Mouse (Mus musculus) ES-CJ7 (cell line): ENCODE results near the gene Rsph3a.

Source experiments
- DNase-seq: peaks from one replicate; pipeline ENCODE4 v3.0.0; 2011; ENCODE audit warnings: low read depth, low spot score

Gene Rsph3a

GRCm38 (mm10) chr17:7945117-7946052 is at the start of gene Rsph3a:
Gene Rsph3a (plus strand): TSS chr17:7945614.
- DNase-seq = peak; percentile 69

- DNase-seq = no peak
These were observed 49.3 kb upstream of the Rsph3a start for GRCm38 (mm10) chr17:7896047-7896635.

GRCm38 (mm10) chr17:7897120-7897519 is 48.3 kb upstream of the Rsph3a start:
- no peak for DNase-seq

- no peak for DNase-seq
These were observed 47.7 kb upstream of the Rsph3a start for GRCm38 (mm10) chr17:7897756-7898155.

GRCm38 (mm10) chr17:7899233-7899632 is 46.2 kb upstream of the Rsph3a start:
- DNase-seq = no peak

- no peak for DNase-seq
These were observed 45.5 kb upstream of the Rsph3a start for GRCm38 (mm10) chr17:7899961-7900360.

- DNase-seq = no peak
These were observed 43.9 kb upstream of the Rsph3a start for GRCm38 (mm10) chr17:7901536-7901935.

GRCm38 (mm10) chr17:7902362-7902761 is 43.1 kb upstream of the Rsph3a start:
- DNase-seq = no peak

- DNase-seq = peak; percentile 29
These were observed 40.4 kb upstream of the Rsph3a start for GRCm38 (mm10) chr17:7904992-7905391.

- peak; percentile 74 for DNase-seq
These were observed 39.3 kb upstream of the Rsph3a start for GRCm38 (mm10) chr17:7905936-7906685.

- DNase-seq = no peak
These were observed 30.7 kb upstream of the Rsph3a start for GRCm38 (mm10) chr17:7914596-7915227.

GRCm38 (mm10) chr17:7915791-7916190 is 29.6 kb upstream of the Rsph3a start:
- no peak for DNase-seq

GRCm38 (mm10) chr17:7916782-7917574 is 28.4 kb upstream of the Rsph3a start:
- DNase-seq = no peak

- DNase-seq = no peak
These were observed 27.1 kb upstream of the Rsph3a start for GRCm38 (mm10) chr17:7918355-7918754.

- DNase-seq = no peak
These were observed 26.2 kb upstream of the Rsph3a start for GRCm38 (mm10) chr17:7919209-7919608.

GRCm38 (mm10) chr17:7922564-7922963 is 22.9 kb upstream of the Rsph3a start:
- no peak for DNase-seq

- peak; percentile 0 for DNase-seq
These were observed 21.2 kb upstream of the Rsph3a start for GRCm38 (mm10) chr17:7924185-7924725.

GRCm38 (mm10) chr17:7925413-7926160 is 19.8 kb upstream of the Rsph3a start, which contains the start of gene Tagap:
Gene Tagap (plus strand): TSS chr17:7926000.
- DNase-seq = peak; percentile 0

- DNase-seq = peak; percentile 69
These were observed 17.6 kb upstream of the Rsph3a start for GRCm38 (mm10) chr17:7927582-7928535.
